Mouse (Mus musculus) right cerebral cortex, postnatal 4 days (tissue): ENCODE measurements around the gene Pbx1.

Experiments used
- DNase-seq: peaks from one replicate; pipeline ENCODE4 v3.0.0-alpha.2; 2022

The Pbx1 gene

GRCm38 (mm10) chr1:168341368-168341767 is 90.7 kb downstream of the Pbx1 start:
- no peak for DNase-seq

- DNase-seq, result no peak
Observed at GRCm38 (mm10) chr1:168336238-168336818, 95.7 kb downstream of the Pbx1 start.

GRCm38 (mm10) chr1:168334831-168335574 is 97.1 kb downstream of the Pbx1 start:
- DNase-seq, result no peak

- DNase-seq, result no peak
Observed at GRCm38 (mm10) chr1:168332056-168332455, 100.0 kb downstream of the Pbx1 start.

- DNase-seq, result no peak
Observed at GRCm38 (mm10) chr1:168328236-168328605, 103.8 kb downstream of the Pbx1 start.

GRCm38 (mm10) chr1:168327405-168328235 is 104.5 kb downstream of the Pbx1 start:
- no peak for DNase-seq

GRCm38 (mm10) chr1:168325786-168326185 is 106.3 kb downstream of the Pbx1 start:
- no peak for DNase-seq

GRCm38 (mm10) chr1:168324306-168325085 is 107.6 kb downstream of the Pbx1 start:
- DNase-seq, result no peak

GRCm38 (mm10) chr1:168323436-168324108 is 108.5 kb downstream of the Pbx1 start:
- DNase-seq, result no peak

GRCm38 (mm10) chr1:168322892-168323291 is 109.2 kb downstream of the Pbx1 start:
- DNase-seq, result no peak

- DNase-seq, result no peak
Observed at GRCm38 (mm10) chr1:168319695-168320094, 112.4 kb downstream of the Pbx1 start.

- no peak for DNase-seq
Observed at GRCm38 (mm10) chr1:168318899-168319469, 113.1 kb downstream of the Pbx1 start.

GRCm38 (mm10) chr1:168313772-168314171 is 118.3 kb downstream of the Pbx1 start:
- DNase-seq, result no peak

- no peak for DNase-seq
Observed at GRCm38 (mm10) chr1:168312710-168313447, 119.2 kb downstream of the Pbx1 start.

GRCm38 (mm10) chr1:168309101-168309521 is 123.0 kb downstream of the Pbx1 start:
- no peak for DNase-seq

GRCm38 (mm10) chr1:168307275-168308182 is 124.5 kb downstream of the Pbx1 start:
- no peak for DNase-seq

GRCm38 (mm10) chr1:168300505-168300904 is 131.6 kb downstream of the Pbx1 start:
- no peak for DNase-seq

- DNase-seq, result no peak
Observed at GRCm38 (mm10) chr1:168299928-168300365, 132.1 kb downstream of the Pbx1 start.

- no peak for DNase-seq
Observed at GRCm38 (mm10) chr1:168299181-168299580, 132.9 kb downstream of the Pbx1 start.

GRCm38 (mm10) chr1:168296290-168296689 is 135.8 kb downstream of the Pbx1 start:
- no peak for DNase-seq
